Mouse (Mus musculus) T-cell, adult 2 months (primary cell): ENCODE measurements around the gene Arhgef28.
A peak's percentile ranks its signal among the peaks of the same experiment; 100 is the strongest.

Experiments
- DNase-seq: peaks from one replicate; pipeline ENCODE4 v3.0.0; 2022; ENCODE audit warnings: low spot score

The Arhgef28 gene

GRCm38 (mm10) chr13:98205771-98206545, at the start of gene Arhgef28:
TSS of gene Arhgef28 (minus strand) at chr13:98206439.
- DNase-seq = no peak

DNA sequence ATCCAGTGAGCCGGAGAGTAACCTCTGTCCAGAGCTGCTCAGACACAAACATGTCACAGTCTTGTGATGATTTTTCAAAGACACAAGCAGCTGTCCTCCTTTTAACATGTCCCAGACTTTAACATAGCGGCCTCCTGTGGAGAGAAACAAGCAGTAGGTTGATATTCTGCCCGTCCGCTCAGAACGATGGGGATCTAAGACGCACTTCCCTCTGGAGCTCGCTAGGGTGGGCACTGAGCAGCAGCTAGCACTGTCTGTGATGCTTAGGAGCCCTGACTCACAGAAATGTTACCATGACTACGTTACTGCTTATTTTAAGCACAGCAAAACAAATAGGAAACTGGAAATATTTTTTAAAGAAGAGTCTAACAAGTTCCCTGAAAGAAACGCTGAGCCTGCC, 48.7 kb upstream of the Arhgef28 start:
- DNase-seq = no peak

GRCm38 (mm10) chr13:98249594-98249993, 43.4 kb upstream of the Arhgef28 start:
- no peak for DNase-seq

DNA sequence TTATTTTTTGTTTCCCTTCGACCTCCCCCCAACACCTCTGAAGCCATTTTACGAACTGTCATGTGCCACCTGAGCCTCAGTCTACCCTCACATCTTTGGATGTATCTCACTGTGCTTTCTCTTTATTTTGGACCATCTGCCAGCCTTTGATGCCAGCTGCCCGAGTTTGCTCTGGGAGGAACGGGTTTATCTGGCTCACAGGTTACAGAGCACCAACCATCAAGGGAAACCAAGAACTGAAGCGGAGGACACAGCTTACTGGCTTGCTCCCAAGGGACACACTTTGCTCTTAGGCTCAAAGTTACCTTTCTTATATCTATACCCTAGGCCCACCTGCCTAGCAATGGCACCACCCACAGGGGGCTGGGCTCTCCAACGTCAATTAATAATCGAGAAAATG, 39.1 kb upstream of the Arhgef28 start:
- DNase-seq = no peak

- DNase-seq = no peak
Observed at GRCm38 (mm10) chr13:98244571-98245350, 38.5 kb upstream of the Arhgef28 start.

- DNase-seq = no peak
Observed at GRCm38 (mm10) chr13:98241531-98242282, 35.5 kb upstream of the Arhgef28 start.

DNA sequence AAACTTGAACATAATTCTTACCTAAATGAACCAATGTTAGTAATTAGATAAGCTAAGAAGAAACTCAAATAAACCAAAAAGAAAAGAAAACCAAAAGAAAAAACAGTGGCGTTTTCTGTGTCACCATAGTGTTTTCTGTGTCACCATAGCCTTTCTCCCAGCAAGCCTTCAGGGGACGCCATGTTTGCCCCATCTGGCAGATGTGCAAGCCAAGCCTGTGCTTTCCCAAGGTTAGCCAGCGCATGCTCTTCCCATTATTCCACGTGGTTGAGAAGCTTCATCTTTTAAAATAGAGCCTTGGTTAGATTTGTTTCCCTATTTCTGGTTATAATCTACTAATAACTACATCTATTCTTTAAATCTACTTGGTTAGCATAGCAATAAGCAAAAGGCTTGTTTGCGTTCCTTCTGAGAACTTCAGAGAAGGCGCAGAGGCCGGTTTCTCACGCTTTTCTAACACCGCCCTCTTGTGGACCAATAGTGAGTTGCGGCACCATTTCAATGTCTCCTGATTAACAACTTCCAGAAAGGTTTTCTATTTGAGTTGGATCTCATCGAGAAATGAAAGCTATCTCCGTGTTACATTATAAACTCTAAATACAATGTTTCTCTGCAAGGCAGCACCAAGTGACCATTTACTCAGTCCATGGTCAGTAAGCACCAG, 33.9 kb upstream of the Arhgef28 start:
- peak; percentile 21 for DNase-seq

DNA sequence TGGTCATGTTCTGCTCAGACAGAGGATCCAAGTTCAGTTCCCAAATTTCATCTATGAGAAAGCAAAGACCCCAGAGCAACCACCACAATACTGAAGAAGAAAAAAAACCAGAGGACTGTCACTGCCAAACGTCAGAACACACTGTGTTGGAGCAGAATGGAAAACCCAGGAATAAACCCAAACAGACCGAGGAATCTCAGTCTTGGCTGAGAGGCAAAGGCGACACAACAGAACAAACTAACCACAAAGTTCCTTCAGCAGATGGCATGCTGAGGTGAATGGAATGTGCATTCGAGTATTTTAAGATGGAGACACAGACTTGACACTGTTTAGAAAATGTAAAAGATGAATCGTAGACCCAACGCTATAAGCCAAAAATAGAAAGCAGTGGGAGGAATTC, 29.2 kb upstream of the Arhgef28 start:
- no peak for DNase-seq

DNA sequence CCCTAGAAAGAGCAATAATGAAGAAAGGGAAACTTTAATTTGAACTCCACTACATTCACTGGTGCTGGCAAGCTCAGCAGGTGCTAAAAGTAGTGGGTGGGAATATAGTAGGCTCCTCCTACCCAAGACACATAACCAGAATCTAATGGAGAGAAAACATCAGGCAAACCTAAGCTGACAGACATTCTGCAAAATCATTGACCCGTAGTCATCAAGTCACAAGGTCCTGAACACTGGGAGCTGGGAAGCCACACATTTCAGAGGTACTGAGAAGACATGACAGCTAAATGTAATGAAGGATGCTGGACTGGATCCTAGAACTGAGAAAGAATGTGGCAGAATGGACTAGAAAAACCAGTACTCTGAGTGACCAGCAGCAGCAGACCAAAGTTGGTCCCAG, 24.3 kb upstream of the Arhgef28 start:
- no peak for DNase-seq

GRCm38 (mm10) chr13:98226225-98226624, 20.0 kb upstream of the Arhgef28 start:
- DNase-seq = no peak

DNA sequence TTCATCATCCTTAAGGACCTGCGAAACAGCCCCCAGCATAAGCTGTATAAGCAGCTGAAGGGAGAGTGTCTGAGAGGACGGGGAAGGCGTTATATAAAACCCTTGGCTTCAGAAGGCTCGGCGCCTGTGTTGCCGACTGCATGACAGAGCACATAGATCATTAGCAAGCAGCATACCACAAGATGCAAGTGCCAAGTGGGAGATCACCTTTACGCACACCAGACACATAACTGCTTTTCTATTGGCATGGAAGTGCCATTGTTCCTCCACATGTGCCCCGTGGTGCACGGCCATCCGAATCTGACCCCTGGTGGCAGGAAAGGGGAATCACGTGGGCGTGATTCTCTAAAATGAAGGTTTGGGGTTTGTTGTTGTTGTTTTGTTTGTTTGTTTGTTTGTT, 16.6 kb upstream of the Arhgef28 start:
- no peak for DNase-seq

GRCm38 (mm10) chr13:98210137-98210536, 3.9 kb upstream of the Arhgef28 start:
- DNase-seq = no peak

- no peak for DNase-seq
Observed at GRCm38 (mm10) chr13:98208842-98209241, 2.6 kb upstream of the Arhgef28 start.

DNA sequence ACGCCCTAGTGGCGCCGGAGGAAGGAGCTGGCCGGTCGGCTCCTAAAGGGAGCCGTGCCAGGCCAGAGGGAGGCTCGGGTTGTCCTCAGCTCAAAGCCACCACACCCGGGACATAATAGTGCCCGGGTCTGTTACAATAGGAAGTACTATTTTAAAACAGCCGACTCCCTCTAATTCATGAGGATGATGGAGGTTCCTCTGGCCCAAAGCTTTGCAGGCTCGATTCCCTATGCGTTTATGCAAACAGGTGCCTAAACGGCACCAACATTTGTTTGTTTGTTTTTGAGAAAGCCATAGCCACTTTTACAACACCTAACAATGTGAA, 269 bp upstream of the Arhgef28 start:
- DNase-seq = no peak

- no peak for DNase-seq
Observed at GRCm38 (mm10) chr13:98205111-98205510, 1.1 kb downstream of the Arhgef28 start.

- no peak for DNase-seq
Observed at GRCm38 (mm10) chr13:98204371-98204770, 1.9 kb downstream of the Arhgef28 start.

- no peak for DNase-seq
Observed at GRCm38 (mm10) chr13:98201436-98201835, 4.8 kb downstream of the Arhgef28 start.

DNA sequence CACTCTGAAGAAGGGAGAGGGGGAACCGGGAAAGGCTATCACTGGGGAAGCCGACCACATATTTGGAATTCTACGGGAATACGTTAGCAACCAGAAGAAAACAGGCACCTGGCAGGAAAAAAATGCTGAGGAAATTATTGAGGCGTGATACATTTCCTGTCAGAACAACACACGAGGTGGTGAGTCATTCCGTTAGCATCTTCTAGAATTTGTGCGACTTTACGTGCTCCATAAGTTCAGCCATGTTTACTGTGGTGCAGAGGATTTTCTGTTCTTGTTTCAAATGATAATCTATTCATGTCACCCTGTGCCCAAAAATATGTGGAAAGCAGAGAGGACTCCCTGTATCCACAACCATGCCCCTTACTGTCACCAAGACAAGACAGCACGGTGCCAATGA, 13.6 kb downstream of the Arhgef28 start:
- DNase-seq = no peak

DNA sequence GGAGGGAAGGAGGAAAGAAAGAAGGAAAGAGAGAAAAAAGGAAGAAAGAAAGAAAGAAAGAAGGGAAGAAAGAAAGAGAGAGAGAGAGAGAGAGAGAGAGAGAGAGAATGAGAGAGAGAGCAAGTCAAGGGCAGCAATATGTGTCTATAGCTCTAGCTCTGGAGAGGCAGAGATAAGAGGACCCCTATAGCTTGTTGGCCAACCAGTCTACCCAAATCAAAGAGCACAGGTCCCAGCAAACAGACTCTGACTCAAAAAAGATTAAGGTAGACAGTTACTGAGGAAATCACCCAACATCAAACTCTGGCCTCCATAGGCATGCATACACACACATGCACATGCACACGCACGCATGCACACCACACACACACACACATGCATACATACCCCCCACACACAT, 17.7 kb downstream of the Arhgef28 start:
- no peak for DNase-seq

GRCm38 (mm10) chr13:98187904-98188303, 18.3 kb downstream of the Arhgef28 start:
- no peak for DNase-seq

DNA sequence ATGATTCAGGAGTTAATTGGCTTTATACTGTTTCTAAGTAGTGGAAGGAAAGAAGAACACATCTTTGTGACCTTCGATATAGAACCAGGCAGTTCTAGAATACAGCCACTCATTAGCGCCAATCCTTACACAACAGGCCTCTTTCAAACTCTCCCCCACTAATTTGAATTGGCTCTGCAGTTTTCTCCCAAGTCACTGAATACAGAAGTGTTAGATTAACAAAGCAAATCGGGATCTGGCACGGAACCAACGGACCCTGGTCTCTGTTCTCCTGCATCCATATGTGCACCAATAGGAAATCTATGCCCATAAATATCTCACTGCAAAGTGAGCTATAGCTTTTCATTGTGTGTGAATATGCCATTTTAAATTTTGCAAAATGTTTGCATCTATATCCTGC, 20.1 kb downstream of the Arhgef28 start:
- no peak for DNase-seq

GRCm38 (mm10) chr13:98184632-98185031, 21.6 kb downstream of the Arhgef28 start:
- DNase-seq = no peak
